Mouse (Mus musculus) gonadal fat pad, adult 2 months (tissue): ENCODE measurements around the gene Zfp341. TPM values are rescaled to one million over a fixed set of nuclear protein-coding genes. Genes with fewer than 3 reads are reported as not detected.

Experiments used
- DNase-seq: peaks from one replicate; pipeline ENCODE4 v3.0.0-alpha.2; 2012; ENCODE audit warnings: low read depth
- polyA plus RNA-seq: library from polyadenylated mRNA; depleted of rRNA; stranded (reverse); fragments of >200 nt; gene quantifications from 2 replicates; pipeline ENCODE4 v1.2.3, GENCODE M21; 2012; rRNA removed

The Zfp341 gene
- polyA plus RNA-seq, result 3.9 and 4.4 TPM in 2 replicates

GRCm38 (mm10) chr2:154613118-154614115 is at the start of gene Zfp341, which contains the start of gene 4930519P11Rik:
Gene Zfp341 (plus strand): TSS chr2:154613297.
Gene 4930519P11Rik (minus strand): TSS chr2:154613437.
- DNase-seq, result no peak

- DNase-seq, result peak; percentile 56
These were observed 49.4 kb upstream of the Zfp341 start for GRCm38 (mm10) chr2:154563612-154564170.

- DNase-seq, result no peak
These were observed 47.5 kb upstream of the Zfp341 start for GRCm38 (mm10) chr2:154565562-154565961.

GRCm38 (mm10) chr2:154566641-154567040 is 46.5 kb upstream of the Zfp341 start:
- DNase-seq, result no peak

GRCm38 (mm10) chr2:154567766-154568165 is 45.3 kb upstream of the Zfp341 start:
- DNase-seq, result no peak

GRCm38 (mm10) chr2:154568329-154569070 is 44.6 kb upstream of the Zfp341 start:
- no peak for DNase-seq

GRCm38 (mm10) chr2:154569071-154569748 is 43.9 kb upstream of the Zfp341 start:
- DNase-seq, result no peak

- no peak for DNase-seq
These were observed 43.2 kb upstream of the Zfp341 start, which contains the start of gene E2f1 for GRCm38 (mm10) chr2:154569836-154570286. Gene E2f1 (minus strand): TSS chr2:154569892.

- no peak for DNase-seq
These were observed 42.4 kb upstream of the Zfp341 start for GRCm38 (mm10) chr2:154570666-154571065.

- DNase-seq, result no peak
These were observed 41.8 kb upstream of the Zfp341 start for GRCm38 (mm10) chr2:154571266-154571665.

- no peak for DNase-seq
These were observed 41.1 kb upstream of the Zfp341 start for GRCm38 (mm10) chr2:154571976-154572375.

- no peak for DNase-seq
These were observed 40.1 kb upstream of the Zfp341 start for GRCm38 (mm10) chr2:154572996-154573395.

GRCm38 (mm10) chr2:154574271-154574670 is 38.8 kb upstream of the Zfp341 start:
- DNase-seq, result no peak

- DNase-seq, result no peak
These were observed 36.0 kb upstream of the Zfp341 start for GRCm38 (mm10) chr2:154576876-154577743.

GRCm38 (mm10) chr2:154577744-154578067 is 35.4 kb upstream of the Zfp341 start:
- DNase-seq, result no peak

GRCm38 (mm10) chr2:154580586-154580985 is 32.5 kb upstream of the Zfp341 start:
- DNase-seq, result no peak

- DNase-seq, result no peak
These were observed 31.7 kb upstream of the Zfp341 start for GRCm38 (mm10) chr2:154581421-154581820.

- no peak for DNase-seq
These were observed 28.9 kb upstream of the Zfp341 start for GRCm38 (mm10) chr2:154583906-154584872.

- no peak for DNase-seq
These were observed 28.0 kb upstream of the Zfp341 start for GRCm38 (mm10) chr2:154584931-154585601.
